Mouse (Mus musculus) G1E (cell line): ENCODE data around the gene Angel2.

ENCODE experiments used
- CTCF ChIP-seq: IDR thresholded peaks from 2 replicates; pipeline ENCODE4 v1.5.1; 2012; ENCODE audit warnings: low read depth, low read length, inconsistent platforms, mixed read lengths
- POLR2AphosphoS5 ChIP-seq: IDR thresholded peaks from 2 replicates; pipeline ENCODE4 v1.6.1; 2012; ENCODE audit warnings: low read depth, low read length, inconsistent platforms; ENCODE audit not compliant: insufficient replicate concordance
- TAL1 ChIP-seq: conservative IDR thresholded peaks from 2 replicates; pipeline ENCODE4 v1.6.1; 2012; ENCODE audit warnings: low read depth, low read length, inconsistent platforms, mixed read lengths

- TF ChIP-seq CTCF = no peak
- TF ChIP-seq POLR2AphosphoS5 = no peak
- no peak for TF ChIP-seq TAL1
These were observed 28.1 kb downstream of the Angel2 start for GRCm38 (mm10) chr1:190953009-190953408.
